Mouse (Mus musculus) embryo, embryonic 10 days (tissue): ENCODE measurements around the gene Gprc5a.
A peak's percentile ranks its signal among the peaks of the same experiment; 100 is the strongest.

Source experiments
- DNase-seq: peaks from one replicate; pipeline ENCODE4 v3.0.0-alpha.2; 2015; ENCODE audit warnings: low spot score

Gene Gprc5a

GRCm38 (mm10) chr6:135074405-135074947 is 9.0 kb downstream of the Gprc5a start:
- DNase-seq: no peak

DNA sequence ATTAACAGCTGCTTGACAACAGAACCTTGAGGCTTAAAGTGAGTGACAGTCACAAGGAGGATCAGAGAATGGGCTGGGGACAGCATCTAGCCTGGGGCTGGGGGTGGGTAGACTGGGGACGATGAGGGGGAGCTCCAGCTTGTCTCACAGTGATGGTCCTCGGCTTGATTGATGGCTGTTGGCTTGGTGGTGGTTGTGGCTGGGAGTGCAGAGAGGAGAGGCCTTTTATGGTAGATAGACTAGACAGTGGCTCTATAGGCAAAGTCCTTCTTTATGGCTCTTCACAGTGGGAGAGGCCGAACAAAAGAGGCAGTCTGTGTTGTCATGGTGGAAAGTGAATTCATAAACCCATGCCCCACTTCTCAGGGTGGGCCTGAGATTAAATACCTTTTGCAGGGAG is 10.8 kb downstream of the Gprc5a start:
- DNase-seq: peak; percentile 41

GRCm38 (mm10) chr6:135078420-135078819 is 13.0 kb downstream of the Gprc5a start:
- no peak for DNase-seq

DNA sequence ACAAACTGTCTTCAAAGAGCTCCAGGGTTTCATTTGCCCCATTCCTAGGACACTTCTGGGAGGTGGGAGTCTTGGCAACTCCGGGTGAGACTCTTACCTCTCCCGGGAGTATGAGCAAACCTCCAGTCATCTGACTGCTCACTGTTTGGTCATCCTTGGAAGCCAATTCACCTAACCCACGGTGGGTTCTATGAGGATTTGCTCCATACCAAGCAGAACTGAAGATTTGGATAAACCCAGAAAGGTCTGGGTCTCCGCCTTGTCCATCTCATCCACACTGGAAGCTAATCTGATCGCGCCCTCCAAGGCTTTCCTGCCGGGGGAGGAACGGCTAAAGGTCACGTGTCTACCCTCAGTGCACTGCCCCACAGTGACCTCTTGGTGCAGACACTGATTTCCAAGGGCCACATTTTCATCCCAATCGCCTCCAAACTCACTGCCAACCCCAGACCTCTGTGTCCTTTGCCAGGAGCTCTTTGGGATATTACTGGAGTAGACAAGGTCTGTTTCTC is 18.6 kb downstream of the Gprc5a start:
- DNase-seq: no peak

DNA sequence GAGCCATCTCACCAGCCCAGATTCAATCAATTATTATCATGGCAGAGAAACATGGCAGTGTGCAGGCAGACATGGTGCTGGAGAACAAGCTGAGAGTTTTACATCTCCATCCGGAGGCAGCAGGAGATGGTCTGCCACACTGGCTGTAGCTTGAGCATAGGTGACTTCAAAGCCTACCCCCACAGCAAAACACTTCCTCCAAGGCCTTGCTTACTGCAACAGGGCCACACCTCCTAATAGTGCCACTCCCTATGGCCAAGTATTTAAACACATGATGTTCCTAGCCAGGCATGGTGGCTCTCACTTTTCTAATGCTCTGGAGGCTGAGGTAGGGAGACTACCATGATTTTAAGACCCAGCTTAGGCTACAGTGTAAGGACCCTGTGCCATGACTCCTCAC is 20.3 kb downstream of the Gprc5a start:
- DNase-seq: no peak

- peak; percentile 84 for DNase-seq
These were observed 22.4 kb downstream of the Gprc5a start for GRCm38 (mm10) chr6:135087721-135088451.

DNA sequence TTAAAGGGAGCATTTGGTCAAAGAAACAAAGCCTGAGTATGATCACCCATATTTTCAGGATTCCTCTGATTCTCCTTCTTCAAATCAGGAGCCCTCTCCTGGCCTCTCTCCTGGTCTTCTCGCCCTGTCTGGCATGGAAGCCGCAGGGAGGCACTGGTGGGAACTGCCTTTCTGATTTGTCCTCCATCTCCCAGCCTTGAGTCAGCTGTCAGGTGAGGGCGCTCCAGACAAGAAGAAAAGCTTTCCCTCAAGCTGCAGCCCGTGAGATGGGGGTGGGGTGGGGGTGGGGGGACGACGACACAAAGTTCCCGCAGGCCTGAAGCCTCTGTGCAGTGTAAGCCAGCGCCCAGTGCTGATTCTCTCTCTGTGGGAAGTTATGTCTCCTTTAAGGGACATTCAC is 24.3 kb downstream of the Gprc5a start:
- peak; percentile 53 for DNase-seq

DNA sequence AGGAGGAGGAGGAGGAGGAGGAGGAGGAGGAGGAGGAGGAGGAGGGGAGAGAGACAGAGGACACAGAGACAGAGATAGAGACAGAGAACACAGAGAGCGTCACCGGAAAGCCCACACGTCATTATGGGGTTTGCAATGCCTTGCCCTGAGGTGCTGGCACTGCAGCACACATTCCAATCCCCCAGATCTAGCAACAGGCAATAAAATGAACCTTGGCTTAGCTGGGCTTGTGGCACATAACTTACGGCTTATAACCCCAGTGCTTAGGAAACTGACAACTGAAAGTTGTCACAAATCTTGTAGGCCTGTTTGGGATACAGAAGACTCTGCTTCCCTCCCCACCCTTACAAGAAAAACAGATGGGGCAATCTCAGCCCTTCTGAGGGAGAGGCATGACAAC is 25.2 kb downstream of the Gprc5a start:
- no peak for DNase-seq

DNA sequence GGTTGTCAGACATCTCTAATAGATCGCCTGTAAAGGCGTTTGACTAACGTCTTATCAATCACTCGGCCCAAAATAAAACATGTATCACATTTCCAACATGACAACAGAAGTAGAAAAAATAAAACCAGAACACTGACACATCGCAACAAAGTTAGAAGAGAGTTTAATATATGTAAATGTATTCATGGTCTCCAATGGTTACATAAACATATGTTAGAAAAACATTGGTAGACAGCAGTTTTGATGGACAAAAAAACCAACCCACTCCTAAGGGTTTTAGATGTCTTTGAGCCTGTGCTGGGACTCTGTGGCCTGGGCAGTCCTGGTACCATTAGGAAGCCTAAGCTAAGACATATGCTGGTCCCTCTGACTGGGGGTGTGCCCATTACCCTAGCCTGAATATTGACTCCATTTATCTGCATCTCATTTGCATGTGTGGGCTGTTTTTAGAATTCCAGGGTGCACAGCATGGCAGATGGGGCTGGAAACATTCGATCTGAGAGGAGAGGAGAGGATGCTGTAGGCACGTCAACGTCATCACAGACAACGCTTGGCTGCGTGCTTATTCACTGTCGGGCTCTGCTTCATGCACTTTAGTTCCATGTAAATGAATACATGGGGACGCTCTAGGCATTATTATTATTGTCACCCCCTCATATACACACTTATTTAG is 27.5 kb downstream of the Gprc5a start:
- no peak for DNase-seq

DNA sequence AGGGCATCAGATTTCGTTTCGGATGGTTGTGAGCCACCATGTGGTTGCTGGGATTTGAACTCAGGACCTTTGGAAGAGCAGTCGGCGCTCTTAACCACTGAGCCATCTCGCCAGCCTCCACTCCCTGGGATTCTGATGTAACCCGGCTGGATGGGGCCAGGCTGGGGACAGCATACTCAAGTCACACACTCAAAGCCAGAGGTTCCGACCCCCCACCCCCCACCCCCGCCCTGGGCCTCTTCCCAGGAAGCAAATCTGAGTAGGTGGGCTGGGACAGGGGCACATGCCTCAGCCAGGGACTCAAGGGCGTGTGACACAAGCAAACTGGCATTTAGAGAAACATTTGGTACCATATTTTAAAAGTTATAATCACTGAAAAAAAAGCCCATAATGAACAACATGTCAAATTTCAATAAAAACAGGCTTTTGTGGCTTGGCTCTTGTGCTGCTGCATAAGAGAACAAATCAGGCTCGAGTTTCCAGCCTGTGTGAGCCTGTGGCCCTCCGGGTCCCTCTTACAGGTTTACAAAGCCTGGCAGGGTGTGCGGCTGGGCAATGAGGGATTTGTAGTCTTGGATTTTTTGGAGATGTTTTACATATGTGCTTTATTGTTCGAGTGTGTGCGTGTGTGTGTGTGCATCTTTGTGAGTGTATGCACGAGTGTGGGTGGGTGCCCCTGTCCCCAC is 35.5 kb downstream of the Gprc5a start:
- no peak for DNase-seq

- DNase-seq: no peak
These were observed 37.4 kb downstream of the Gprc5a start for GRCm38 (mm10) chr6:135102736-135103303.

GRCm38 (mm10) chr6:135107014-135107413 is 41.6 kb downstream of the Gprc5a start:
- no peak for DNase-seq

DNA sequence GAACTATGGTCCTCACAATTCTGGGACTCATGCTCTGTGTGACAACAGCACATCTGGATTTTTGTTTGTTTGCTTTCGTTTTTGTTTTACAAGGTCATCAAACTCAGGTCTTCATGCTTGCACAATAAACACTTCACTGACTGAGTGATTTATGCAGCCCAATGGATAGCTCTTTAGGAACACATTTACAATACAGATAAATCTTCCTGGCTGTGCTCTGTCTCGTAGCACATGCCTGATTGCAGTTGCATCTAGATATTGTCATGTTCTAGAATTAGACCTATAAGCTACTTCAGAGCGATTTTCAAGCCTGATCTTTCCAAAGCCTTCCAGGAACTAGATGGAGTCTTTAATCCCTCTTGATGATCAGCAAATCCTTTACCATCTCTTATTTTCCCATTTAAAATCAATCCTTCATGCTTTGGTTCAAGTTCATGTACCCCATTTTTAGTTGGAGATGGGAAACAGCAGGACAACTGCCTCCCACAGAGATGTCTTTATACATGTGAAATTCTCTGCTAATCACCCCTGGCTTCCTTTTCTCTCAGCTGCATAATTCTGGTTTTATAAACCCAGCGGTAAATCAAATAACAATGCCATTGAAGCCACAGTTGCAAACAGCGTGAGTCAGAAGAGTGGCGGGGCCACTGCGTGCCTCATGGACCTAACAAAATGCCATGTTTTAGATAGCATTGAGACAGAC is 47.1 kb downstream of the Gprc5a start:
- DNase-seq: peak; percentile 46

GRCm38 (mm10) chr6:135113114-135113436 is 47.6 kb downstream of the Gprc5a start:
- no peak for DNase-seq

GRCm38 (mm10) chr6:135116479-135116878 is 51.0 kb downstream of the Gprc5a start:
- no peak for DNase-seq

DNA sequence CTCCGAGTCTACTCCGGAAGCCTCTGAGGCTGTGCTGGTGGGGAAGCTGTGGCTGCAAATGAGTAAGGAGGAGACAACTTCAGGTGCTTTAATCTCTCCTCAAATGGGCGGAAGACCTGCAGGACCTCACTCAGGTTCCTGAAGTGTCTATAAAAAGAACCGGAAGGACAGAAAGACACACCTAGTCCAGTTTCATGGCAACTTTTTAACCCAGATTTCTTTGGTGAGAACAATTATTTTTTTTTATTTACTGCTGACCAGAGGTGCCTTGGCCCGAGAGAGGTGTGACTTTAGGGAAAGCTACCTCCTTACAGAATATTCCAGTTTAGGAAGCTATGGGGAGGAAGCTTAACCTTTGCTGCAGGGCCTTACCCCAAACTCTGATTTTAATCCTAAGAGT is 52.7 kb downstream of the Gprc5a start, which contains the start of gene Gprc5d:
Gene Gprc5d (minus strand): TSS at position 101 of the 400 bp plus-strand sequence.
- no peak for DNase-seq

DNA sequence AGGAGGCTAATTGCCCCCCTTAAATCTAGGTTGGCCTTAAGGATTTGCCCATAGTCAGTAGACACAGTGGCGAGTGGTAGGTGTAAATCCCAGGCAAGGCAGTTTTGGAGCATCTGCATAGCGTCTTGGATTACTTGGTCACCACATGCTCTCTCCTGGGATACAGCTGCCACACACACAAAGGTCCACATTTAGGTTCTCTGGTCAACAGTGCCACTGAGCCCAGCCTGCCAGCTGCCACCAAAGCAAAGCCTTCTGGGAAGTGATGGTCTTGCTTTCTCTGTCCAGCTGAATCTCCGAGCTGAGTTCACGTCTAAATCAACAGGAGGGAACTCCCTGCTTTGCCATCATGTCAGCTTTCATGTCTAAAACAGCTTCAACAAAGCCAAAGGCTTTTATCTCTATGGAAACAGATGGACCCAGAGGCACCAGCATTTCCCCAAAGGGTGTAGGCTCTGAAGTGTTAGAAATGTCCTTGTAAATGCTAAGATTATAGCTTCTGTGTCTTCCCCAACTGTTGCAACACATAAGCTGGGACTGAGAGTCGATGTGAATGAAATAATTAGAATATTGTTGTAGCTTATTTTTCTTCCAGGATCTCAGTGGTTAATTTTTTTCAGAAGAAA is 59.4 kb downstream of the Gprc5a start:
- DNase-seq: no peak

DNA sequence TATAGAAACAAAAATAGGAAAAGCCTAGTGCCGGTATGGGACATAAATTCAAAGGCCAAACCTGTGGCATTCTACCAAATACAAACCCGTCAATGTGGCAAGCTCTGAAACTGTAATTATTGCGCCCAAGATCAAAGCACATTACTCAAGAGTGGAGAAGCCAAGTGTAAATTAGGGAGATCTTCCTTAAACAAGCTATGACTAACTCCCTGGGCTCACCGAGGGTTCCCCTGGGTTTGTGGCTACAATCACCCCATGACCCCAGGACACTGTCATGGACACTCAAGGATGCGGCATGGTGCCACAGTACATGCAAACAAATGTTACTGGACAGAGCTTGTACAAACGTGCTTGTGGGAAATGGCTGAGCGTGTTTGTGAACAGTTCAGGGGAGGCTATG is 67.6 kb downstream of the Gprc5a start:
- no peak for DNase-seq

DNA sequence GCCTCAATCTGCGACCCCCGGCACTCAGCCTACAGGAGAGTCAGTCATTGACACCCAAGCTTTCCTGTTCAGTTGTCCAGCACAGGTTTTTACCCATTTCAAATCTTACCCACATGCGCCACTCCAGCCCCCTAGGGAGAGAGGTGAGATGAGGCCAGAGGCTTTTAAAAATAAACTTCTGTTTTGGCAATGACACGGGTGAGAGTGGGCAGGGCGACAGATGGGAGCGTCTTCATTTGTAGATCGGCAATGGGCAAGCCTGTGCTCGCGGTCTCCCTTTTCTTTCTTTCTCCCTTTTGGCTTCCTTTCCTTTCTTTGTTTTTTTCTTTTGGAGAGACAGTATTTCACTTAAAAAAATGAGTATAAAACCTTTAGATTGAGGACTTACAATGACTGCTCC is 68.0 kb downstream of the Gprc5a start:
- DNase-seq: no peak
